Mouse (Mus musculus): ENCODE measurements at regions not wholly inside any gene's neighbourhood (a gene's known extent, or its start where the extent isn't known, plus 50 kb on each side); places are given as distances from the start of the nearest gene placed in this dataset.

- Histone ChIP-seq H3K4me3 (ENCODE audit: low read depth, low read length) (no peak overlapping the region), H3K27ac (replicated peaks; ENCODE audit: low read depth, low read length) (no peak overlapping the region), H3K9ac (replicated peaks; ENCODE audit: low read length) (no peak overlapping the region), H3K4me1 (ENCODE audit: control insufficient read depth, insufficient read depth, low read length) (no peaks in the 10 kb centered on the region), H3K9me3 (replicated peaks; ENCODE audit: control insufficient read depth, low read length) (no peaks in the 10 kb centered on the region), H3K27me3 (ENCODE audit: control insufficient read depth, insufficient read depth, low read length) (no peaks in the 10 kb centered on the region), H3K4me2 (ENCODE audit: low read depth, low read length) (no peak overlapping the region), H3K36me3 (replicated peaks; ENCODE audit: control insufficient read depth, insufficient read depth, low read depth, low read length) (no peaks in the 10 kb centered on the region)
- 87% methylated on average over 5 of the region's 5 CpGs for whole genome bisulfite sequencing
- ATAC-seq (replicated peaks; ENCODE audit: insufficient number of reproducible peaks, low FRiP score, low TSS enrichment, low read depth) (no peak), DNase-seq (ENCODE audit: low spot score) (no peak)
These were observed 208.9 kb upstream of the Klf14 start for GRCm38 (mm10) chr6:31167732-31168131.

DNA sequence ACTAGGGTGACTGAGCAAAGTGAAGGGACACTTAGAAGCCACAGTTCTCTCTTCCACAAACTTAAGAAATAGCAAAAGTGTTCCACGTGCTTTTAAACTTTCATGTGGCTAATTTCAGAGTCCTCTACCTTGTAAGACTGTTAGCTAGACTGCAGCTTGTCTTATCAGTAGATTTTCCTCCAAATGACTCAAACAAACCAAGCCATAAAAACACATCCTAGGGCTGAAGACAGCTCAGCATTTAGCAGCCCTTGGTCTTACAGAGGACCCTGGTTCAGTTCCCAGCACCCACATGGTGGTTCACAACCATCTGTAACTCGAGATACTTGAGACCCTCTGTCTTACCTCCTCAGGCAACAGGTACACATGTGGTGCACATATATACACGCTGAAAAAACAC lies 209.9 kb upstream of the Klf14 start:
- WGBS = 80% methylated on average over 3 of the region's 3 CpGs
- DNase-seq (ENCODE audit: low spot score) = no peak
- Histone ChIP-seq H3K4me1 (ENCODE audit: control insufficient read depth, insufficient read depth, low read length) (no peaks in the 10 kb centered on the region), H3K4me3 (ENCODE audit: low read depth, low read length) (no peak overlapping the region), H3K27me3 (ENCODE audit: control insufficient read depth, insufficient read depth, low read length) (no peaks in the 10 kb centered on the region), H3K9me3 (replicated peaks; ENCODE audit: control insufficient read depth, low read length) (no peaks in the 10 kb centered on the region), H3K4me2 (ENCODE audit: low read depth, low read length) (no peak overlapping the region), H3K27ac (replicated peaks; ENCODE audit: low read depth, low read length) (no peak overlapping the region), H3K36me3 (replicated peaks; ENCODE audit: control insufficient read depth, insufficient read depth, low read depth, low read length) (no peaks in the 10 kb centered on the region), H3K9ac (replicated peaks; ENCODE audit: low read length) (no peak overlapping the region)
- no peak for ATAC-seq (replicated peaks; ENCODE audit: insufficient number of reproducible peaks, low FRiP score, low TSS enrichment, low read depth)

- H3K9me3 ChIP-seq (replicated peaks; ENCODE audit: control insufficient read depth, low read length) = no peaks in the 10 kb centered on the region
- no peak overlapping the region for H3K4me3 ChIP-seq (ENCODE audit: low read depth, low read length)
- no peak for ATAC-seq (replicated peaks; ENCODE audit: insufficient number of reproducible peaks, low FRiP score, low TSS enrichment, low read depth)
- no peak for DNase-seq (ENCODE audit: low spot score)
- H3K9ac ChIP-seq (replicated peaks; ENCODE audit: low read length) = no peak overlapping the region
- H3K4me2 ChIP-seq (ENCODE audit: low read depth, low read length) = no peak overlapping the region
- no peaks in the 10 kb centered on the region for H3K27me3 ChIP-seq (ENCODE audit: control insufficient read depth, insufficient read depth, low read length)
- H3K27ac ChIP-seq (replicated peaks; ENCODE audit: low read depth, low read length) = no peak overlapping the region
- WGBS = 84% methylated on average over 9 of the region's 9 CpGs
- H3K4me1 ChIP-seq (ENCODE audit: control insufficient read depth, insufficient read depth, low read length) = no peaks in the 10 kb centered on the region
- H3K36me3 ChIP-seq (replicated peaks; ENCODE audit: control insufficient read depth, insufficient read depth, low read depth, low read length) = no peaks in the 10 kb centered on the region
These were observed 210.5 kb upstream of the Klf14 start for GRCm38 (mm10) chr6:31169343-31169742.

DNA sequence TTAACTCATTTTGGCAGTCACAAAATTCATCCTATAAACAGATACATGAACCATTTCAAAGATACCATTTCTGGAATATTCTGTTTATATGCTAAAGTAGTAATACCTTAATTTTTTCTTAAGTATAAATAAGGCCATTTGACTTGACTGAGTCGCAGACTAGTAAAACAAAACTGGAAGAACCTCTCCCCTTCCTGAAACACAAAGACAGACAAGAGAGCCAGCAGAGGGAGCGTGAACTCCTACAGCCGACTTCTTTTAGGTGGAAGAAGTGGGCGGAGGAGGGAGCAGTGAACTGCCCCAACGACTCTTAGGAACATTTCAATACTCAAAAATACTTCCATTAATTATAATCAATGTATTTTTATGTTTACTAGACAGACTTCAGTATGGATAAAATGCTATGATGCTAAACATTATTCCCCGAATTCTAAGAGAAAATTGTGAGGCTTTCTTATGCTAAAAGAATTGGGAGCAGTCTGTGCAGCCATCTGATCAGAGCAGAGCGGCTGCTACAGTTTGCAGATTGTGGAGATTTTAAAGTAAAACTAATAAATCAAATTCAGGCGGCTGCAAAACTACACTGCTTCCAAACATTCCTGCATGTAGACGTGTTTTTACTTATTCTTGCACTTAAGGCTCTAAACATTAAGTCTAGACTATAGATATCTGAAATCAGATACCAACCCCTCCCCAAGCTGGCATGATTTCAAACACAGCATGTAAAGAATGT lies 211.2 kb upstream of the Klf14 start:
- Histone ChIP-seq H3K4me3 (ENCODE audit: low read depth, low read length) (no peak overlapping the region), H3K9me3 (replicated peaks; ENCODE audit: control insufficient read depth, low read length) (no peaks in the 10 kb centered on the region), H3K4me1 (ENCODE audit: control insufficient read depth, insufficient read depth, low read length) (no peaks in the 10 kb centered on the region), H3K4me2 (ENCODE audit: low read depth, low read length) (no peak overlapping the region), H3K27ac (replicated peaks; ENCODE audit: low read depth, low read length) (no peak overlapping the region), H3K27me3 (ENCODE audit: control insufficient read depth, insufficient read depth, low read length) (no peaks in the 10 kb centered on the region), H3K9ac (replicated peaks; ENCODE audit: low read length) (no peak overlapping the region), H3K36me3 (replicated peaks; ENCODE audit: control insufficient read depth, insufficient read depth, low read depth, low read length) (no peaks in the 10 kb centered on the region)
- 66% methylated on average over 9 of the region's 9 CpGs for WGBS
- no peak for DNase-seq (ENCODE audit: low spot score)
- no peak for ATAC-seq (replicated peaks; ENCODE audit: insufficient number of reproducible peaks, low FRiP score, low TSS enrichment, low read depth)

DNA sequence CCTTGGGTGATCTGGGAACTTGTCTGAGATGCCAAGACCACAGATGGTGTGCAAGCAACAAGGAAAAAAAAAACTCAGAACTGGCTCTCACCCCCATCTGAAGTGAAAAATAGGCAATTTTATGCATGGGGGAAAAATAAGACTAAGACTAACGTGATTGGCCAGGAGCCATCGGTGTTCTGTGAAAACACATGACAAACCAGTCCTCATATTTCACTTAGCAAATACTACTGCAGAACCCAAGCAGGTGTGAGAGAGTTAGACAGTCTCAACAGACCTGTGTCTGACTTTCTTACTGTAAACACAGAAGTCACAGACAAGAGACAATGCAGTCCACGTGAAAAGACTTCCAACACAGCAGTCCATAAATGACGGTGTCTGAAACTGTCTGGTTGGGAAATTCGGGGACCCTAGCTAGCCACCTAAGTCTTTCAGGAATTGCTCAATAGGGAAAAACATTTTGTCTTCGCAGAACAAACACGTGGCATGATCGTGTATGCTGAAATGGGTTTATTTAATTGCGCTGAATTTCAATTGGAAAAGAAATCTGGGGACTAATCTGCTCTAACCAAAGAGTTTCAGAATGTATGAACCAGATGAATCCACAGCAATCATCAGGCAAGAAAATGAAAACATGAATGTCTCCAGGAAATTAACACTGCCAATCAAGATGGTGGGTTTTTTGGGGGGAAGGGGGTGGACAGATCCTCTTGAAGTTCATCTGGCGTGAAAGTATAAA lies 213.1 kb upstream of the Klf14 start:
- Histone ChIP-seq H3K36me3 (replicated peaks; ENCODE audit: control insufficient read depth, insufficient read depth, low read depth, low read length) (no peaks in the 10 kb centered on the region), H3K4me1 (ENCODE audit: control insufficient read depth, insufficient read depth, low read length) (no peaks in the 10 kb centered on the region), H3K27ac (replicated peaks; ENCODE audit: low read depth, low read length) (no peak overlapping the region), H3K27me3 (ENCODE audit: control insufficient read depth, insufficient read depth, low read length) (no peaks in the 10 kb centered on the region), H3K9me3 (replicated peaks; ENCODE audit: control insufficient read depth, low read length) (no peaks in the 10 kb centered on the region), H3K9ac (replicated peaks; ENCODE audit: low read length) (no peak overlapping the region), H3K4me2 (ENCODE audit: low read depth, low read length) (no peak overlapping the region), H3K4me3 (ENCODE audit: low read depth, low read length) (no peak overlapping the region)
- 89% methylated on average over 10 of the region's 10 CpGs for whole genome bisulfite sequencing
- no peak for ATAC-seq (replicated peaks; ENCODE audit: insufficient number of reproducible peaks, low FRiP score, low TSS enrichment, low read depth)
- DNase-seq (ENCODE audit: low spot score) = no peak

DNA sequence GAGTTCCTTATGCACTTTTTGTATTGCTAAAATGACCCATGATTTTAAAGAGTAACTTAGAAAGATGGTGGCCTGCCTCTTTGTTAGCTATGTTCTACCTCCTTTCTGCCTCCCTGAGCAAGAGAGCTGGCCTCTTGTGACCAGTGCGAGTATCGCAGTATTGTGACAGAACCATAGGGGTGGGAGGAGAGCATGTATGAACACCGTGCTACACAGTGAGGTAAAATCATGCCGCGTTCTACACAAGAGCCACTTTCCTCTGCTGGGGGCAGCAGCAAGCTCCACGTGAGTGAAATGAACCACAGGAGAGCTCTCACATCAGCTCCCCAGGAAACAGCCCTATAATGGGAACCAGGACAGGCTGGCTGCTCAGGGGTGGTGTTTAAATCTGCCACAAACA lies 216.9 kb upstream of the Klf14 start:
- Histone ChIP-seq H3K9ac (replicated peaks; ENCODE audit: low read length) (no peak overlapping the region), H3K9me3 (replicated peaks; ENCODE audit: control insufficient read depth, low read length) (no peaks in the 10 kb centered on the region), H3K36me3 (replicated peaks; ENCODE audit: control insufficient read depth, insufficient read depth, low read depth, low read length) (no peaks in the 10 kb centered on the region), H3K4me3 (ENCODE audit: low read depth, low read length) (no peak overlapping the region), H3K4me2 (ENCODE audit: low read depth, low read length) (no peak overlapping the region), H3K27me3 (ENCODE audit: control insufficient read depth, insufficient read depth, low read length) (no peaks in the 10 kb centered on the region), H3K4me1 (ENCODE audit: control insufficient read depth, insufficient read depth, low read length) (no peaks in the 10 kb centered on the region), H3K27ac (replicated peaks; ENCODE audit: low read depth, low read length) (no peak overlapping the region)
- WGBS = 72% methylated on average over 6 of the region's 6 CpGs
- no peak for ATAC-seq (replicated peaks; ENCODE audit: insufficient number of reproducible peaks, low FRiP score, low TSS enrichment, low read depth)
- DNase-seq (ENCODE audit: low spot score) = no peak

GRCm38 (mm10) chr6:31176368-31176767 lies 217.5 kb upstream of the Klf14 start:
- Histone ChIP-seq H3K9me3 (replicated peaks; ENCODE audit: control insufficient read depth, low read length) (no peaks in the 10 kb centered on the region), H3K4me3 (ENCODE audit: low read depth, low read length) (no peak overlapping the region), H3K4me1 (ENCODE audit: control insufficient read depth, insufficient read depth, low read length) (no peaks in the 10 kb centered on the region), H3K27me3 (ENCODE audit: control insufficient read depth, insufficient read depth, low read length) (no peaks in the 10 kb centered on the region), H3K36me3 (replicated peaks; ENCODE audit: control insufficient read depth, insufficient read depth, low read depth, low read length) (no peaks in the 10 kb centered on the region), H3K27ac (replicated peaks; ENCODE audit: low read depth, low read length) (no peak overlapping the region), H3K4me2 (ENCODE audit: low read depth, low read length) (no peak overlapping the region), H3K9ac (replicated peaks; ENCODE audit: low read length) (no peak overlapping the region)
- ATAC-seq (replicated peaks; ENCODE audit: insufficient number of reproducible peaks, low FRiP score, low TSS enrichment, low read depth) (no peak), DNase-seq (ENCODE audit: low spot score) (peak; percentile 48)
- WGBS = 75% methylated on average over 8 of the region's 8 CpGs

GRCm38 (mm10) chr6:31176831-31177230 lies 218.0 kb upstream of the Klf14 start:
- Histone ChIP-seq H3K36me3 (replicated peaks; ENCODE audit: control insufficient read depth, insufficient read depth, low read depth, low read length) (no peaks in the 10 kb centered on the region), H3K27ac (replicated peaks; ENCODE audit: low read depth, low read length) (no peak overlapping the region), H3K4me2 (ENCODE audit: low read depth, low read length) (no peak overlapping the region), H3K27me3 (ENCODE audit: control insufficient read depth, insufficient read depth, low read length) (no peaks in the 10 kb centered on the region), H3K4me1 (ENCODE audit: control insufficient read depth, insufficient read depth, low read length) (no peaks in the 10 kb centered on the region), H3K9ac (replicated peaks; ENCODE audit: low read length) (no peak overlapping the region), H3K4me3 (ENCODE audit: low read depth, low read length) (no peak overlapping the region), H3K9me3 (replicated peaks; ENCODE audit: control insufficient read depth, low read length) (no peaks in the 10 kb centered on the region)
- ATAC-seq (replicated peaks; ENCODE audit: insufficient number of reproducible peaks, low FRiP score, low TSS enrichment, low read depth) (no peak), DNase-seq (ENCODE audit: low spot score) (no peak)
- WGBS = 88% methylated on average over 1 of the region's 1 CpGs
